Mouse (Mus musculus): Measurements from ENCODE around the gene 1700016K19Rik.

- no peak for TF ChIP-seq CTCF (IDR thresholded peaks at IDR 0.05; ENCODE audit: insufficient read depth, low read depth, low read length)
- no peak for TF ChIP-seq POLR2A (IDR thresholded peaks at IDR 0.05; ENCODE audit: insufficient read depth, low read depth, low read length)
Measured at GRCm38 (mm10) chr11:75961782-75962181, 37.9 kb upstream of the 1700016K19Rik start.
